Mouse (Mus musculus): ENCODE data around the gene Tiam2.

Tiam2 gene

DNA sequence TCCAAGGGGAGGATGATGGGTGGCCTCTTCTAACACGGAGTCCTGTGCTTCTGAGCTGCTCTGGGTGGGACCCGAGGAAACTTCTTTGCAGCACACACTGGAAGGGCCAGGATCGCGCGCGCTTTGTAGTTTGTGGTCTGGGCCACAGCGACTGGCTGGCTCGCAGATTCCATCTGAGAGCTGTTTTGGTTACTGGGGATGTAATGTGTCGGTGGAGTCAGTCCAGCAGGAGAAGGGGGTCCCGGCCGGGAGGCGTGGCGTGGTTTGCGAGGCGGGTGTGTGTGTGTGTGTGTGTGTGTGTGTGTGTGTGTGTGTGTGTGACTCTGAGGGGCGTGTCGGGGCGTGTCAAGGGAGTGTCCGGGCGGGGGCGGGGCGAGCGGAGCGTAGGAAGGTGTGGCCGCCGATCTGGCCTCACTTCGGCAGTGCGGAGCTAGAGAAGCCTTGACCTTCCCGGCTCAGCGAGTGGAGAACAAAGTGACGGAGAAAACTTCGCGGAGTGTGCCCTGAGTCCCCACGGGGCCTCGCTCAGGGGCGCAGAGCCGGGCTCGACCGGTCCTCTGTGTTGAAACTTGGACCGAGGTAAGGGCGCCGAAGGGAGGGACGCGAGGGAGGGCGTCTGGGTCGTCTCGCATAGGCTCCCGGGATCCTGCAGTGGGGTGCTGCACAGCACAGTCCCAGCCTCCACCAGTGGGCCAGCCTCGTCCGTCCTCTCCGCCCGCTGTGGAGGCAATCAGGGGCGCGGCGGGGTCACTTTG, at the start of gene Tiam2:
Gene Tiam2, plus strand, starts transcription at position 426 of the 755 bp plus-strand sequence.
- no peak for DNase-seq (ENCODE audit: low read depth, low spot score)

- DNase-seq (ENCODE audit: low read depth, low spot score), result no peak
These were observed 46.1 kb upstream of the Tiam2 start for GRCm38 (mm10) chr17:3280321-3280720.

- DNase-seq (ENCODE audit: low read depth, low spot score), result no peak
These were observed 44.4 kb upstream of the Tiam2 start for GRCm38 (mm10) chr17:3281939-3282338.

DNA sequence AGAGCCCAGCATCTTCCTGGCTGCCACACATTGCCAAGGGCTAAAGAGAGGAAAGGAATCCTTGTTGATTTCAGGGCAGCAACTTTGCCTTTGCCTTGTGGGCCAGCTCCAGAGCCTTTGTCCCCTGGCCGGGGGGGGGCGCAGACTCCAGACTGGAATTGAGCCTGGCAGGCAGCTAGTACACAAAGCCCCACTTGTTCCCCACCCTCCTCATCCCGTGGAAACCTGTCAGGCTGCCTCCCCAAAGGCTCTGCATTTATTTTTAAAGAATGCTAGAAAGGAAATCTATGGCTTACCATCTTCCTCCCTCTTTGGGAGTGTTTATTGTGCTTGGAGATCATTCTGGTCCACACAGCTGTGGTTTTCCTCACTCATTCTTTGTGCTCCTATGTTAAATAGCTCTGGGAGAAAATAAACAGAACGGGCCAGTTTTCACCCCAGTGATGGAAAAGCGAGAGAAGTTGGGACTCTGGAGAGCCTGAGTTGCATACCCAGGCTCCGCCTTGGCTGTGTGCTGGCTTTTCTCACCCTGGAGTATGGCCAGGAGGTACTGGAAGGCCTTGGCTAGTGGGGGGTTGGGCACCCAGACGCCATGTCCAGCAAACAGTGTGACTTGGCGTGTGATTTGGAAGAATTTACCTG, 41.2 kb upstream of the Tiam2 start:
- no peak for DNase-seq (ENCODE audit: low read depth, low spot score)

- no peak for DNase-seq (ENCODE audit: low read depth, low spot score)
These were observed 40.1 kb upstream of the Tiam2 start for GRCm38 (mm10) chr17:3286123-3286825.

DNA sequence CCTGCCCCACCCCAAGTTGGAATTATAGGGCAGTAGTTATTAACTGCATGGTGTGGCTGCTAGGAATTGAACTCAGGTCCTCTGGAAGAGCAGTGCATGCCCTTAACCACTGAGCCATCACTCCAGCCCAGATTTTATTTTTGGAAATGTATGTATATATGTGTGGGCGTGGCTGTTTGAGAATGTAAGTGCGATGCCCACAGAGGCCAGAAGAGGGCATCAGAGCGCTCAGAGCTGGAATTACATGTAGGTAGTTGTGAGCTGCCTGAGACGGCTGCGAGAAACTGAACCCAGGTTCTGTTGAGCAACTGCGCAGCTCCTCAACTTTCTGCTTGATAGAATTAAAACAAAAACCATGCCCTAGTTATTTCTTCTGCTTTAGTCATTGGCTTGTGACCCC, 38.0 kb upstream of the Tiam2 start:
- DNase-seq (ENCODE audit: low read depth, low spot score), result peak; percentile 46

GRCm38 (mm10) chr17:3295097-3295496, 31.3 kb upstream of the Tiam2 start:
- DNase-seq (ENCODE audit: low read depth, low spot score), result no peak

DNA sequence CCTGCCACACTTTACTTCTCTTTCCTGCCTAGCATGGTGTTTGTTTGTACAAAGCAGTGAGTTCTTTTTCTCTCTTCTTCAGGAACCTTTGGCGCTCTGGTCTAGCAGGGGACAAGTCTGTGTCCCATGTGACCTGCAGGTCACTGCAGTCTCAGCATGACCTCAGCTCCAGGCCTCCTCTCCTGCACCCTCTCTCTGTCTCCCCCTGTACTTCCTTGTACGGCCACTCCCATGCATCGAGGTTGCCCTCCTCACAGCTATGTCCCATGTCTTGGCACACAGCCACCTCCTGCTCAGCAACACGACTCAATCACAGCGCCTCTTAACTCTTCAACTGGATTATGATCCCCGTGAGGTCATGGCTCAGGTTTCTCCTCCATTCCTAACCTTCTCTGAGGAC, 26.9 kb upstream of the Tiam2 start:
- DNase-seq (ENCODE audit: low read depth, low spot score), result no peak

DNA sequence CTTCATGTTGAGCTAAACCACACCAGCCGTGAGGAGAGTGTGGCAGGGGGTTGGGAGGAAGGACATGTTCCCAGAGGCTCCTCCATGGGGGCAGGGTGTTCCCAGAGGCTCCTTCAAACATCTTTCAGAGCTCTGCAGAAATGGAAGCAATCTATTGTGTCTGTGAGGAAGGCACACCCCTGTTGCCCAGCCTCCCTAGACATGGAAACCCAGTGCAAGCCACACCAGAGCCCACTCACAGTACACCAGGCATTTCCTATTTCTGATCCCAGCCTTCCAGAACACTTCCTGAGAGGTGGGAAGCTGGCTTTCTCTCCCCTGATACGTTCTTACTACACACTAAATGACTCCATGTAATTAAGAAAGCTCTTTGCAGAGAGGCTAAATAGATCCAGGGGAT, 20.4 kb upstream of the Tiam2 start:
- DNase-seq (ENCODE audit: low read depth, low spot score), result no peak

DNA sequence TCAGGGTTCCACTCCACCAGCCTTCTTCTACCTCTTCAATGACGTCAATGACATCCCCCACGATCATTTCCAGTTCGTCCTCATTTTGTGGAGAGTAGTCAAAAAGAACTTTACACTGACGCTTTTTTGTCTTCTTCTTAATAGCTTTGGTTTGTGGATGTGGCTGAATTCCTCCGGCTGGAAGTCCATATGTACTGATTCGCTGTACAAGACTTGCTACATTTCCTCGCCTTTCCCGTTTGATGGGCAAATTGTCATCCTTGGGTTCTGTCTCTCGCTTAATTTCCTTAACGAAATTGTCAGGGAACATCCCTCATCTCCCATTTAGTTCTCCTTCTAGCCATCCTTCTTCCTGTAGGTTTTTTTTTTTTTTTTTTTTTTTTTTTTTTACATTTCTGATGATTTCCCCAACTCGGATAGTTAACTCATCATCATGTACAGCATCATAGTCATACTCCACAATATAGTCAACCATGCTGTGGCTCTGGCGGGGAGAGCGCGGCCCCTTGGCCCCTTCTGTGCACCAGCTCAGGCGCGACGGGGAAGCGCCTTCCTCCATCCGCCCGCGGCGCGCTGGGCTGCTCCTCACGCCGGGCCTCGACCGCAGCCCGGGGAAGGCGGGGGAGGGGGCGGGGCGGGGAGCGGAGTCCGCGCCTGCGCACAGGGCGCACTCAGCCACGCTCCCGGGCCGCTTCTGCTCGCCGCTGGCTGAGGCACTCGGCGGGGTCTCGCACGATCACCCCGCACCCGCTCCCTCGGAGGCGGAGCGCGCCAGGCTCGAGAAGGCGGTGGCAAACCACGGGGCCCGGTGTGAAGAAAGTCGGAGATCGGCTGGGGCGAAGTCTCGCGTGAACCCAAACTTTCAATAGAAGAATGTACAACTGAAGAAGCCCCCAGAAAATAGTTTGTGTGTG, 12.4 kb upstream of the Tiam2 start:
- DNase-seq (ENCODE audit: low read depth, low spot score), result peak; percentile 40

- DNase-seq (ENCODE audit: low read depth, low spot score), result no peak
These were observed 11.8 kb upstream of the Tiam2 start for GRCm38 (mm10) chr17:3314625-3315020.

DNA sequence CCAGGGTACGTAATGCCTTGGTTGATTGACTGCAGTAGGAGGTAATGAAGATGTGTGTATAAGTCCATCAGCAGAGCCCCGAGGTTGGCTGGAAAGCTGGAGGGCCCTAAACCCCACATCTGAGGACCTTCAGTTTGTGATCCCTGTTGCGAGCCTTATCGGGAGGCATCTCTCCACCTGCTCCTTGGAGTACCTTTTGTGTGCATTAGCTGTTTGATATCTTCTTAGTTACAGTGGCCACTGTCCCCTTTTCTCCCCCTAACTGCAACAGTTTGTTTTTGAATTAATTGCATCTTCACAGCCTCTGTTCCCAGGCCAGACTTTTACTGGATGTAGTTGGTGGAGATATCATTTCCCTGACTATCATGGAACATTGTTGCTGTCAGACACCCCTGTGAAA, 10.8 kb upstream of the Tiam2 start:
- no peak for DNase-seq (ENCODE audit: low read depth, low spot score)

DNA sequence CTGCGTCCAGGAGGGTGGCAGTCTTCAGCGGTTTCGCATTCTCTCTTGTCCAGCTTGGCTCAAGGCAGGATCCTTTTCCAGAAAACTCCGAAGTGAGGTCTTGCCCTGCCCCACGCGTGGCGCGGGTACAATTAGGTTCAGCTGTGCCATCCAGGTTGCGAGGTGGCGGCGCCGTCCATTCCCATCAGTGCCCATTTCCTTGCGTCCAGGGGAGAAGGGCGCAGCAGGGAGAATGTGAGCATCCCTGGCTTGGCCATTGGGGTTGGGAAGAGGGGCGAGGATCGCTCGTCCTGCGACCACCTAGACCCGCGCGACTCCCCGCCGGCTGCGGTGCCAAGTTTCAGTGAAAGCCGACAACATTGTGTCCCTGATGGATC, 518 bp downstream of the Tiam2 start:
- DNase-seq (ENCODE audit: low read depth, low spot score), result no peak

- no peak for DNase-seq (ENCODE audit: low read depth, low spot score)
These were observed 962 bp downstream of the Tiam2 start for GRCm38 (mm10) chr17:3327335-3327734.

GRCm38 (mm10) chr17:3328820-3329219, 2.4 kb downstream of the Tiam2 start:
- DNase-seq (ENCODE audit: low read depth, low spot score), result no peak

DNA sequence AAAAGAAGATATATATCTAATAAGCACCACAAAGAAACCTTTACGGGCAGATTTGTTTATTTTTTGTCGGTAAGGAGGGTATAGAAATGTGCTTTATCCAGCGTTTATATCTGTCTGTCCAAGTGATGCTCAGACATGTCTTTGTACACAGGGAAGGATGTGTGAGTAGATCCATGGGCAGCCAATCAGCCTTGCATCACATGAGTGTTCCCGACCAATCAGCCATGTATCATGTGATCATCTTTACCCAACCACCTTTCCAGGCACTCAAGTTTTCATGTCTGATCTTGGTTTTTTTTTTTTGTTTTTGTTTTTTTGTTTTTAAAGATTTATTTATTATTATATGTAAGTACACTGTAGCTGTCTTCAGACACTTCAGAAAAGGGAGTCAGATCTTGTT, 3.1 kb downstream of the Tiam2 start:
- DNase-seq (ENCODE audit: low read depth, low spot score), result no peak

- no peak for DNase-seq (ENCODE audit: low read depth, low spot score)
These were observed 5.5 kb downstream of the Tiam2 start for GRCm38 (mm10) chr17:3331721-3332461.

GRCm38 (mm10) chr17:3336161-3336739, 9.9 kb downstream of the Tiam2 start:
- DNase-seq (ENCODE audit: low read depth, low spot score), result no peak

DNA sequence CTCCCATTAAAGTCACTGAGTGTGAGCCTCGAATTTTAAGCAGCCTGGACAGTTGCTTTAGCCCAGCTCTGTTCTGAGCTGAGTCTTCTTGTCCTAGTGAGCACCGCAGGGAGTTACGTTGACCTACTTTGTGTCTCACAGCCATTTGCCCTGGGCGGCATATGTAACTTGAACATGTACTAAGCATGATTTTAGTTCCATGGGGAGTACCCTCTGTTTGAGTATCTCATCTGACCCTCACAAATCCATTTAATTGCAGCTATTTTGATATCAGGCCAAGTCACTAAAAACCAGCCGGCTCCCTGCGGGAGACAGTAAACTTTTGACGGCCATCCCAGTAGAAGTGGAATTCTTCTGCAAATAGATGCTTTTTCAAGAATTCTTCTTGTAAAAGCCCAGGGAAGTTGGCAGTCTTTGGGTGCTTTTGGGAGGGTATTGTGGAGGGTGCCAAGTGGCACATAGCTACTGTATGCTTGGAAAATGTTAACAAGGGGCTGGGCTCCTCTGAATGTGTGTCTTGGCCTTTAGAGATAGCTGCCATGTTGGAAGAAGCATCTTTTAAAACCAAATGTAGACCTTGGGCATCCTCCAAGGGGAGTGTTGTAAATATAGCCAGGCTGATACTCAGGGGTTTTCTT, 10.6 kb downstream of the Tiam2 start:
- DNase-seq (ENCODE audit: low read depth, low spot score), result no peak

DNA sequence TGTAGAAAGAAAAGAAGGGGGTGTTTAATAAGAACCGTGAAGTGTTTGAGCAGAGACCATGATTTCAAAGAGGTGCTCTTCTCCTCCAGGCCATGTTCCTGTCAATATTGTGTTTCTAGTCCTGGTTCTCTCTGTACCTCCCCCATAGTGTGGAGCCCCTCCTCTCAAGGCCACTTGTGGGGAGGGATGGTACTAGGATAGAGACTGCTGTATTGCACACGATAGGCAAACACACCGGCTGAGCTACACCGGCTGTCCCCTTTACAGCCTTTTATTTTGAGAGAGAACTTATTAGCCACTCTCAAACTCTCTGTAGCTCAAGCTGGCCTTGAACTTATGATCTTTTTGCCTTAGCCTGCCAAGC, 11.1 kb downstream of the Tiam2 start:
- no peak for DNase-seq (ENCODE audit: low read depth, low spot score)

Measured in WW6 (cell line).